Mouse (Mus musculus): ENCODE data around the gene Scyl2. TPM values are rescaled to one million over a fixed set of nuclear protein-coding genes. Genes with fewer than 3 reads are reported as not detected.

The Scyl2 gene
- polyA plus RNA-seq (2015; fragmentation: Nextera tagmentation; extraction: Ambion mirVana) = 8.6 and 9.5 TPM in 2 replicates

- Histone ChIP-seq H3K27me3 (no peaks in the 10 kb centered on the region; the same call in 1 of the 2 replicates), H3K27ac (peak within 1 kb of the TSS; percentile 28; the same call in 1 of the 2 replicates), H3K9me3 (no peaks in the 10 kb centered on the region), H3K4me2 (peak within 1 kb of the TSS; percentile 81), H3K36me3 (peaks cover 9% of the 10 kb centered on the region; the same call in 1 of the 2 replicates), H3K4me1 (peaks cover 7% of the 10 kb centered on the region), H3K4me3 (peak within 1 kb of the TSS; percentile 98), H3K9ac (peak within 1 kb of the TSS; percentile 96)
- WGBS = 6% methylated on average over 31 of the region's 31 CpGs
- peak; percentile 96 for ATAC-seq (ENCODE audit: insufficient number of reproducible peaks, insufficient read depth, low FRiP score, low TSS enrichment, low read depth)
These were observed at the start of gene Scyl2 for GRCm38 (mm10) chr10:89686139-89686808. Gene Scyl2, minus strand, starts transcription at chr10:89686285.

DNA sequence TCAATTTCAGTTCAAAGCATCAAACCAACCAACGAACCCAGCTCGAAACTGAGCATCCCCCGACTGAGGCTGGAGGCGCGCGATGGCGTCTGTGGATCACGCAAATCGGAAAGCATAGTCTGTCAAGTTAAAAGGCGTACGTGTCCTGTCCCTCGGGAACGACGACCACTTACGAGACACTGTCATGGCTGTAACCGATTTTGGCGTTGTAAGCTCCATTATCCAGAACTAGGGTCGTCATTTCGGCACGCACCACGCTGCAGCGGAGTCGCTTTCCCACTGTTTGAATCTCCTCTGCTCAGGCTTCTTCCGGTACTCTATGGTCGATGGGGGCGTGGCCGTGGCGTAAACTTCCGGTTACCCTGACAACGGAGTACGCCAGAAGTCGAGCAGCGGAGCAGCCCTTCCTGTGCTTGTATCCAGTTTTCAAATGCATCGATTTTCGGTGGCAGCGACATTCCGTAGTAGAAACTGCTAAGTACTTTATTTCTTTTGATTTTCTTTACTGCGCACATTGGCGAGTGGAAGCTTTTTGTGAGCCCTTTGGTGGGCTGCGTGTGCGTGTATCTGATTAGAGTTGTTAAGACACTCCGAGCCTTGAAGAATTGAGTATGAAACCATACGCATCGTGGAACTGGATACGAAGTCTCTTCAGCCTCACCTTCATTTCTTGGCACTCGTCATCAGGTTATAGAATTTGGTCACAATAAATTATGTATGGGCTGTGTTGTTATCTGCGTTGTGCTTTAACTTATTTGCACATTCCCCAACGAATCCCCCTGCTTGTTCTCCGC lies 46.1 kb upstream of the Scyl2 start, which contains the start of gene Actr6:
TSS of gene Actr6 (minus strand) at position 295 of the 794 bp plus-strand sequence.
- Histone ChIP-seq H3K4me3 (peak within 1 kb of the TSS; percentile 74), H3K27ac (peak within 1 kb of the TSS; percentile 62; the same call in 1 of the 2 replicates), H3K36me3 (peaks cover 5% of the 10 kb centered on the region), H3K4me2 (peak within 1 kb of the TSS; percentile 71), H3K27me3 (no peaks in the 10 kb centered on the region), H3K9me3 (no peaks in the 10 kb centered on the region), H3K9ac (peak within 1 kb of the TSS; percentile 79), H3K4me1 (peaks cover 9% of the 10 kb centered on the region)
- 1% methylated on average over 49 of the region's 49 CpGs for WGBS
- ATAC-seq (ENCODE audit: insufficient number of reproducible peaks, insufficient read depth, low FRiP score, low TSS enrichment, low read depth) = peak; percentile 93

GRCm38 (mm10) chr10:89731341-89731740 lies 45.3 kb upstream of the Scyl2 start:
- no peak for ATAC-seq (ENCODE audit: insufficient number of reproducible peaks, insufficient read depth, low FRiP score, low TSS enrichment, low read depth)
- 0 out of 2 replicates have a peak overlapping the region, but pooled peaks have one; percentile 62 for H3K27ac ChIP-seq

DNA sequence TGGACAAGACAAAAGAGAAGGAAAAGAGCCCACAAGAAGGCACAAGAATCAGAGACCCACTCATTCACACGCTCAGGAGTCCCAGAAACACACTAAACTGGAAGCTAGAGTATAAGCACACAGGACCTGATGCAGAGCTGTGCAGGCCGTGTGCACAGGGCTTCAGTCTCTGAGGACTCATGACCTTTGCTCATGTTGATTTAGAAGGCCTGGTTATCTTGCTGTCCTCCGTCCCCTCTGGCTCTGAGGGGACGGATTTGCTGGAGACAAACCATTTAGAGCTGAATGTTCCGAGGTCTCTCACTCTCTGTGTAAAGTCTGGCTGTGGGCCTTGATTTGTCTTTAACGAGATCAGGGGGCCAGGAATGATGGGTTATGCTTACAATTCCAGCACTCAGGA lies 44.3 kb upstream of the Scyl2 start:
- Histone ChIP-seq H3K36me3 (peaks cover 19% of the 10 kb centered on the region), H3K9ac (no peak overlapping the region), H3K27ac (no peak overlapping the region), H3K9me3 (no peaks in the 10 kb centered on the region), H3K27me3 (no peaks in the 10 kb centered on the region), H3K4me2 (no peak overlapping the region), H3K4me1 (peaks cover 9% of the 10 kb centered on the region), H3K4me3 (no peak overlapping the region)
- WGBS = 87% methylated on average over 6 of the region's 6 CpGs
- no peak for ATAC-seq (ENCODE audit: insufficient number of reproducible peaks, insufficient read depth, low FRiP score, low TSS enrichment, low read depth)

More at GRCm38 (mm10) chr10:89731341-89731740, 45.3 kb upstream of the Scyl2 start:
- H3K36me3 ChIP-seq = peaks cover 9% of the 10 kb centered on the region
- no peaks in the 10 kb centered on the region for H3K27me3 ChIP-seq
- peak overlapping the region; percentile 79 for H3K9ac ChIP-seq
- peak overlapping the region; percentile 74 for H3K4me3 ChIP-seq
- H3K4me1 ChIP-seq = peaks cover 9% of the 10 kb centered on the region
- H3K4me2 ChIP-seq = peak overlapping the region; percentile 71
- 16% methylated on average over 5 of the region's 5 CpGs for WGBS
- no peaks in the 10 kb centered on the region for H3K9me3 ChIP-seq

- H3K27ac ChIP-seq = no peak overlapping the region
- no peaks in the 10 kb centered on the region for H3K9me3 ChIP-seq
- H3K4me2 ChIP-seq = no peak overlapping the region
- H3K9ac ChIP-seq = no peak overlapping the region
- peaks cover 52% of the 10 kb centered on the region for H3K36me3 ChIP-seq
- no peaks in the 10 kb centered on the region for H3K4me1 ChIP-seq
- H3K4me3 ChIP-seq = no peak overlapping the region
- 90% methylated on average over 14 of the region's 14 CpGs for WGBS
- no peak for ATAC-seq (ENCODE audit: insufficient number of reproducible peaks, insufficient read depth, low FRiP score, low TSS enrichment, low read depth)
- H3K27me3 ChIP-seq = no peaks in the 10 kb centered on the region
These were observed 36.4 kb upstream of the Scyl2 start for GRCm38 (mm10) chr10:89722247-89723195.

GRCm38 (mm10) chr10:89720796-89721195 lies 34.7 kb upstream of the Scyl2 start:
- no peak overlapping the region for H3K9ac ChIP-seq
- H3K9me3 ChIP-seq = no peaks in the 10 kb centered on the region
- peaks cover 46% of the 10 kb centered on the region for H3K36me3 ChIP-seq
- no peaks in the 10 kb centered on the region for H3K4me1 ChIP-seq
- WGBS = 93% methylated on average over 3 of the region's 3 CpGs
- H3K4me2 ChIP-seq = no peak overlapping the region
- H3K4me3 ChIP-seq = no peak overlapping the region
- no peaks in the 10 kb centered on the region for H3K27me3 ChIP-seq
- H3K27ac ChIP-seq = no peak overlapping the region
- ATAC-seq (ENCODE audit: insufficient number of reproducible peaks, insufficient read depth, low FRiP score, low TSS enrichment, low read depth) = no peak

- Histone ChIP-seq H3K4me3 (no peak overlapping the region), H3K27ac (no peak overlapping the region), H3K4me2 (no peak overlapping the region), H3K9ac (no peak overlapping the region), H3K9me3 (no peaks in the 10 kb centered on the region), H3K4me1 (no peaks in the 10 kb centered on the region), H3K27me3 (no peaks in the 10 kb centered on the region), H3K36me3 (peaks cover 45% of the 10 kb centered on the region)
- ATAC-seq (ENCODE audit: insufficient number of reproducible peaks, insufficient read depth, low FRiP score, low TSS enrichment, low read depth) = no peak
These were observed 34.2 kb upstream of the Scyl2 start for GRCm38 (mm10) chr10:89720252-89720651.

DNA sequence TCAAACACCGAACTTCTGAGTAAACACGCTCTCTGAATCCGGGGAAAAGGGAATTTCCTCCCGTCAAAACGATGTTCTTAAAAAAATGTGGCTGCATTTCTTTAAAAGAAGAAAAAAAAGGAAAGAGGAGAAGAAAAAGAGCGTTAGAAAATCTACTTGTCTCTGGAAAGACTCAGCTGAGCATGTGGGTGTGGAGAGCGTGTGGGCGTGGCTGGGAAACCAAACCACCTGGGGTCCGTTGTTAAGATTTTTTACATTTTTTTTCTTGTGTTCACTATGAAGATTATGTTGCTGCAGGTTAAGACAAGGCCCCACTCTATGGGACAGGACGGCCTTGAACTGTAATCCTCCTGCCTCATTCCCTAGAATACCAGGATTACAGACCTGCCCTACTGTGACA lies 28.8 kb upstream of the Scyl2 start:
- Histone ChIP-seq H3K9me3 (no peaks in the 10 kb centered on the region), H3K4me2 (no peak overlapping the region), H3K4me3 (no peak overlapping the region), H3K27me3 (no peaks in the 10 kb centered on the region), H3K9ac (no peak overlapping the region), H3K4me1 (no peaks in the 10 kb centered on the region), H3K27ac (no peak overlapping the region; the same call in 1 of the 2 replicates), H3K36me3 (peaks cover 55% of the 10 kb centered on the region)
- ATAC-seq (ENCODE audit: insufficient number of reproducible peaks, insufficient read depth, low FRiP score, low TSS enrichment, low read depth) = no peak
- 78% methylated on average over 10 of the region's 10 CpGs for WGBS

DNA sequence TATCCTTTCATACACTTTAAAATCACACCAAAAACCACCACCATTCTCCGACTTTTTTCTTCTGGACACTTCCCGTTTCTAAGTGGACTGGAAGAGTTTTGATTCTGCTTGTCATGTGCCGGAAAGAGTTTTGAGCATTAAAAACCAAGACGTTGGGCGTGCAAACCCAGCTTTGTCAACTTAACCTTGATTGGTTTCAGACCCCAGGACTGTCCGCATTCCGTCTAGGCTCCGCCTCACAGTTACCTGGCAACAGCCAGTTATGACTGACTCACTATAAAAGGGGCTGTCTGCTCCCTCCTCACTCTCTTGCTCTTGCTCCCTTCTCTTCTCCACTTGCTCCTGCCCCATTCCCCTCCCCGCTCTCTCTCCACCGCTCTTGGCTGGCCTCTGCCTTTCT lies 22.6 kb upstream of the Scyl2 start:
- 27% methylated on average over 10 of the region's 10 CpGs for WGBS
- Histone ChIP-seq H3K27ac (no peak overlapping the region), H3K9me3 (no peaks in the 10 kb centered on the region), H3K36me3 (peaks cover 27% of the 10 kb centered on the region), H3K27me3 (no peaks in the 10 kb centered on the region), H3K9ac (no peak overlapping the region), H3K4me1 (no peaks in the 10 kb centered on the region), H3K4me3 (peak overlapping the region; percentile 19; the same call in 1 of the 2 replicates), H3K4me2 (peak overlapping the region; percentile 47)
- ATAC-seq (ENCODE audit: insufficient number of reproducible peaks, insufficient read depth, low FRiP score, low TSS enrichment, low read depth) = 0 out of 2 replicates have a peak, but pooled peaks have one; percentile 62

DNA sequence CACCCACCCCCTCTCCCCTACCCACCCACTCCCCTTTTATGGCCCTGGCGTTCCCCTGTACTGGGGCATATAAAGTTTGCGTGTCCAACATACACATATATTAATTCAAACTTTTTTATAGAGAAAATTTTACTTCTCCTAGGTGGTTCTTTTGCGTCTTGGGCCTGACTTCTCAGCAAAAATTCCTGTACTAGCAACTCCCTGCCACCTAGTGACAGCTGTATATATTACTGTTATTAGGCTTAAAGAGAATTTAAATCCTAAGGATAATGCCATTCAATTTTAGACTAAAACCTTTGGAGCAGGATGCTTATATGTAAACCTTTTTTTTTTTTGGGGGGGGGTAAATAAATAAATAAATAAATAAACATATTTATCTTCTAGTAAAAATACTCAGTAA lies 21.3 kb upstream of the Scyl2 start:
- Histone ChIP-seq H3K36me3 (peaks cover 13% of the 10 kb centered on the region), H3K4me2 (no peak overlapping the region), H3K9me3 (no peaks in the 10 kb centered on the region), H3K4me1 (no peaks in the 10 kb centered on the region), H3K4me3 (no peak overlapping the region), H3K27ac (no peak overlapping the region), H3K27me3 (no peaks in the 10 kb centered on the region), H3K9ac (no peak overlapping the region)
- ATAC-seq (ENCODE audit: insufficient number of reproducible peaks, insufficient read depth, low FRiP score, low TSS enrichment, low read depth) = no peak
- WGBS = 81% methylated on average over 3 of the region's 3 CpGs

GRCm38 (mm10) chr10:89703042-89703441 lies 17.0 kb upstream of the Scyl2 start:
- Histone ChIP-seq H3K4me2 (no peak overlapping the region), H3K9me3 (no peaks in the 10 kb centered on the region), H3K4me3 (no peak overlapping the region), H3K36me3 (no peaks in the 10 kb centered on the region), H3K9ac (no peak overlapping the region), H3K4me1 (no peaks in the 10 kb centered on the region), H3K27me3 (no peaks in the 10 kb centered on the region), H3K27ac (no peak overlapping the region)
- no peak for ATAC-seq (ENCODE audit: insufficient number of reproducible peaks, insufficient read depth, low FRiP score, low TSS enrichment, low read depth)
- WGBS = 32% methylated on average over 5 of the region's 5 CpGs
